Mouse (Mus musculus): Measurements from ENCODE around the gene Polm. TPM values are rescaled to one million over a fixed set of nuclear protein-coding genes. Genes with fewer than 3 reads are reported as not detected.

Gene Polm
- polyA plus RNA-seq, 1 experiment: 37.7 TPM

DNA sequence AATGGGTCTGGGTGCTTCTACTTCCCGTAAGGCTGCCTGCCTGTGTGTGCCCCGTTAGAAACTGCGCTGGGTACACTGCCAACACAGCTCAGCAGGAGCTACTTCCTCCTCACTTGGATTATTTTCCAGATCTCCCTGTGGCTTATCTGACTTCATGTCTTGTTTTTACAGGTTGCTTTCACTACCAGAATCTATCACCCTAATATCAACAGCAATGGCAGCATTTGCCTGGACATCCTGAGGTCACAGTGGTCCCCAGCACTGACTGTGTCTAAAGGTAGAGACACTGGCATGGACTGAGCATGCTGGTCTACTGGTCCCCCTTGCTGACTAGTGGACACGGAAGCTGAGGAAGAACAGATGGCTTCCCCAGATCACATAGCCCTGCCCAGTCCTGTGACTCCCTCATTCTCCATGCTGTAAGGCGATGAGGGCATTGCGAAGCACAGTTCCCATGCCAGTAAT is 57.7 kb downstream of the Polm start:
- Histone ChIP-seq H3K27me3 (ENCODE audit: control insufficient read depth, insufficient read depth, low read length) (no peaks in the 10 kb centered on the region), H3K27ac (ENCODE audit: insufficient read depth, low read depth, low read length) (no peak overlapping the region), H3K36me3 (ENCODE audit: control insufficient read depth, insufficient read depth, low read length) (no peaks in the 10 kb centered on the region), H3K4me1 (ENCODE audit: control insufficient read depth, insufficient read depth, insufficient read length, low read length) (peaks cover 12% of the 10 kb centered on the region), H3K4me3 (ENCODE audit: low read depth, low read length) (no peak overlapping the region)
- no peak for TF ChIP-seq POLR2A (IDR thresholded peaks at IDR 0.05; ENCODE audit: low read depth, low read length)
- TF ChIP-seq CTCF (IDR thresholded peaks at IDR 0.05; ENCODE audit: extremely low read depth, insufficient read length, insufficient replicate concordance, low read depth, low read length): no peak
- WGBS: 78% methylated on average over 6 of the region's 6 CpGs

DNA sequence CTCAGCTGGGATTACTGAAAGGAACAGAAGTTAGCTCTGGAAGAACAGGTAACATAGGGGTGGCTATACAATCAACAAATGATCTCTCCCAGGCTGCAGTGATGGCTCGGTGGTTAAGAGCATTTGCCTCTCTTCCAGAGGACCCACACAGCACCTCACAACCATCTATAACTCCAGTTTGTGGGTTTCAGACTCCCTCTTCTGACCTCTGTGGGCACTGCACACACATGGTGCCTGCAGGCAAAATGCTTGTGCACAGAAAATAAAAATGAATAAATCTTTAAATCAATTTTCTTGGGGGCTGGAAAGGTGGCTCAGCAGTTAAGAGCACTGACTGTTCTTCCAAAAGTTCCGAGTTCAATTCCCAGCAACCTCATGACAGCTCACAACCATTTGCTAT is 59.3 kb downstream of the Polm start:
- WGBS: 76% methylated on average over 2 of the region's 2 CpGs
- H3K4me3 ChIP-seq (ENCODE audit: low read depth, low read length): no peak overlapping the region
- no peaks in the 10 kb centered on the region for H3K27me3 ChIP-seq (ENCODE audit: control insufficient read depth, insufficient read depth, low read length)
- peaks cover 9% of the 10 kb centered on the region for H3K4me1 ChIP-seq (ENCODE audit: control insufficient read depth, insufficient read depth, insufficient read length, low read length)
- peak; percentile 53; the same call in 1 of the 2 replicates for TF ChIP-seq CTCF (IDR thresholded peaks at IDR 0.05; ENCODE audit: extremely low read depth, insufficient read length, insufficient replicate concordance, low read depth, low read length)
- TF ChIP-seq POLR2A (IDR thresholded peaks at IDR 0.05; ENCODE audit: low read depth, low read length): no peak
- H3K27ac ChIP-seq (ENCODE audit: insufficient read depth, low read depth, low read length): no peak overlapping the region
- H3K36me3 ChIP-seq (ENCODE audit: control insufficient read depth, insufficient read depth, low read length): no peaks in the 10 kb centered on the region

Other genes starting within 250 kb of the Polm start
- 234 and 379 TPM in 2 replicates for gene Mrps24, start 122.3 kb downstream of the Polm start, polyA plus RNA-seq (2012; rRNA removed)
- 18.6 and 45.5 TPM in 2 replicates for gene Urgcp, start 75.6 kb downstream of the Polm start, polyA plus RNA-seq (2012; rRNA removed)
- gene Dbnl, start 49.5 kb downstream of the Polm start, polyA plus RNA-seq (2012; rRNA removed): 60.0 and 109 TPM in 2 replicates
- gene Pgam2, start 34.3 kb downstream of the Polm start, polyA plus RNA-seq (2012; rRNA removed): 0.35 TPM in 1 of 2 replicates, not detected in the other
- gene Aebp1, start 23.9 kb upstream of the Polm start, polyA plus RNA-seq (2012; rRNA removed): 12.4 and 14.2 TPM in 2 replicates
- 132 and 133 TPM in 2 replicates for gene Pold2, start 40.3 kb upstream of the Polm start, polyA plus RNA-seq (2012; rRNA removed)
- gene Myl7, start 60.8 kb upstream of the Polm start, polyA plus RNA-seq (2012; rRNA removed): 4.3 and 9.7 TPM in 2 replicates
- 0.33 and 1.2 TPM in 2 replicates for gene Gck, start 112.1 kb upstream of the Polm start, polyA plus RNA-seq (2012; rRNA removed)
- gene Ykt6, start 117.7 kb upstream of the Polm start, polyA plus RNA-seq (2012; rRNA removed): 56.2 and 84.5 TPM in 2 replicates
- gene Camk2b, start 228.3 kb upstream of the Polm start, polyA plus RNA-seq (2012; rRNA removed): 1.2 and 8.1 TPM in 2 replicates

All from small intestine, adult 2 months (tissue).